Mouse (Mus musculus) bone marrow, adult 2 months (tissue): Measurements from ENCODE around the gene Lif.

ENCODE experiments used
- CTCF ChIP-seq: fragments of 200-500 bp; IDR thresholded peaks from 2 replicates; pipeline ENCODE4 v1.5.1; 2011; ENCODE audit warnings: low read length, control low read depth; ENCODE audit not compliant: control insufficient read depth, insufficient read depth
- POLR2A ChIP-seq: fragments of 200-500 bp; IDR thresholded peaks from 2 replicates; pipeline ENCODE4 v1.6.1; 2011; ENCODE audit warnings: low read depth, mild to moderate bottlenecking, control low read depth, low read length, borderline replicate concordance; ENCODE audit not compliant: control insufficient read depth

DNA sequence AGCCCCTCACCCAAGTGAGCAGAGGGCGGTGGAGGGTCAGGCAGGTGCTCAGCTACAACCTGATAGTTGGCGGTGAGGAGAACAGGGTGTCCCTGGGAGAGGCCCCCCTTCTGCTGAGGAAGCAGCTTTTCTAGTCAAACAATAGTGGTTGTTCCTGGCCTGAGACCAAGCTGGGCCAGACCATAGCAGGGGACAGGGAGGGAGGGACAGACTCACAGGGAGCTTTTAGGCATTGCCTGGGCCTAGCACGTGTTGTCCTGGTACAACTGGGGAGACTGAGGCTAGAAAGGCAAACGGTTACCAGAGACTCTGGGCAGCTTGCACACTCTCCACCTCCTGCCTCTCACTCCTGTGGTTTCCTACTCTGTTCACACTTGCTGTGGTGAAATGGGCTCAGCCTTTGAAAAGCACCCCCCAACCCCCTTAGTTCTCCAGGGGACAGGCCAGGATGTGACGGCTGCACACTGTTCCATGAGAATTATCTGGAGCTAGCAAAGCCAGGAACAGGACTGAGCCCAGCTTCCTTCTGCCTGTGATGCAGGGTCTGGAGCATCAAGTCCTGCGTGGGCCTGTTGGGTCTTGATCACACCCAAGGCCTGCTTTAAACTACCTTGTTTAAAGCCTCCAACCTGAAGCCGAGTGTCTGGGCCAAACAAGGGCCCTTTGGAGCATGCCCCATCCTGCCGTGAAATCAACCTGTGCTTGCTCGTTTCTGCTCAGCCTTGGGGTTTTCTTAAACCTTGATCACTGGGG, 40.9 kb upstream of the Lif start:
- no peak for TF ChIP-seq CTCF
- no peak for TF ChIP-seq POLR2A
